Comparison of ENCODE assay signal across 8 mouse cellular contexts in the genomic region with DNA sequence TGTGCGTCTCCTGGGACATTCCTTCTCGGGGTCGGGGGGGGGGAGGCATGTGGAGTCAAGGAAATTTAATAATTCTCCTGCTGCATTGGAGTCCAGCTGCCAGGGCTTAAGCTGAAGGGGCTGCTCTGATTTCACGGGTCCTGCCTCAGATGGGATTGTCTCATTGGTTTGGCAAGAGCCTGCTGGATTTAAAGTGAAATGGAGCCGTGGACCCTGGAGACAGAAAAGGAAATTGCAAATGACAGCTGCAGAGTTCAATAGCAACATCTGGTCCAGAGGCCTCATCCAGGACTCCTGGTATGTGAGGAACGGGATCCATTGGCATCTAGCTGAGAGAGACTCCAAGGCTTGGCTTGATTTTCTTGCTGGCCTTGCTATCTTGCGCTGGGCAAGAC.
DNase-seq lines count a peak whose midpoint lies in the region; ATAC-seq and TF ChIP-seq lines count a peak whose summit lies in the region.

No protein-coding gene starts in this region.

- no peak overlapping the region for H3ac ChIP-seq in myocyte (ENCODE audit: control insufficient read depth, insufficient read length)

- no peak overlapping the region for H3K4me3 ChIP-seq in kidney, adult 2 months (ENCODE audit: insufficient read depth, low read depth, low read length)
- H3K4me3 ChIP-seq in hindbrain, embryonic 15.5 days: no peak overlapping the region
- H3K4me3 ChIP-seq in myocyte: no peak overlapping the region

- H3K4me1 ChIP-seq in kidney, adult 2 months (ENCODE audit: control insufficient read depth, insufficient read depth, low read length): peaks cover 3% of the 10 kb centered on the region; the same call in 1 of the 2 replicates
- H3K4me1 ChIP-seq in hindbrain, embryonic 15.5 days (replicated peaks): peaks cover 24% of the 10 kb centered on the region

- H3K27ac ChIP-seq in kidney, adult 2 months (ENCODE audit: insufficient read depth, low read depth, low read length): peak overlapping the region; percentile 31; the same call in 1 of the 2 replicates
- H3K27ac ChIP-seq in hindbrain, embryonic 15.5 days (replicated peaks): peak overlapping the region; percentile 5; the same call in 1 of the 2 replicates

- no peaks in the 10 kb centered on the region for H3K9me3 ChIP-seq in hindbrain, embryonic 15.5 days

- no peaks in the 10 kb centered on the region for H3K79me2 ChIP-seq in myocyte (ENCODE audit: control insufficient read depth, insufficient read depth)

- no peak for TF ChIP-seq CTCF in kidney, adult 2 months (conservative IDR thresholded peaks at IDR 0.05; ENCODE audit: insufficient read depth, insufficient read length, low read depth, low read length)

- no peaks in the 10 kb centered on the region for H3K36me3 ChIP-seq in kidney, adult 2 months (ENCODE audit: control insufficient read depth, insufficient read depth, low read length)
- H3K36me3 ChIP-seq in hindbrain, embryonic 15.5 days: no peaks in the 10 kb centered on the region
- no peaks in the 10 kb centered on the region for H3K36me3 ChIP-seq in myocyte (ENCODE audit: control insufficient read depth, insufficient read depth)

- H3K9ac ChIP-seq in hindbrain, embryonic 15.5 days: no peak overlapping the region

- ATAC-seq in hindbrain, embryonic 15.5 days (ENCODE audit: low FRiP score, low read depth): peak; percentile 42; the same call in 1 of the 2 replicates

- WGBS in kidney, adult 2 months: 22% methylated on average over 7 of the region's 7 CpGs
- WGBS in hindbrain, embryonic 15.5 days: 29% methylated on average over 7 of the region's 7 CpGs

- no peak for TF ChIP-seq POLR2A in kidney, adult 2 months (IDR thresholded peaks at IDR 0.05; ENCODE audit: low read depth, low read length)
- no peak for TF ChIP-seq POLR2A in myocyte (IDR thresholded peaks at IDR 0.05; ENCODE audit: insufficient read length, low read depth)

- H3K4me2 ChIP-seq in hindbrain, embryonic 15.5 days: 0 out of 2 replicates have a peak overlapping the region, but pooled peaks have one; percentile 19
- peak overlapping the region; percentile 74 for H3K4me2 ChIP-seq in myocyte (ENCODE audit: low read depth)

- H3K27me3 ChIP-seq in kidney, adult 2 months (replicated peaks; ENCODE audit: control insufficient read depth, insufficient read depth, low read length): no peaks in the 10 kb centered on the region
- no peaks in the 10 kb centered on the region for H3K27me3 ChIP-seq in hindbrain, embryonic 15.5 days
- H3K27me3 ChIP-seq in myocyte (ENCODE audit: control insufficient read depth, insufficient read depth, insufficient read length): no peaks in the 10 kb centered on the region

- DNase-seq in kidney, adult 2 months: peak; percentile 13
- DNase-seq in kidney, adult 8-10 months: no peak
- peak; percentile 66 for DNase-seq in gastrocnemius, adult 18-20 months (ENCODE audit: low spot score)
- no peak for DNase-seq in thymus, postnatal 36 days
- DNase-seq in adrenal gland, adult 18-20 months (ENCODE audit: low spot score in 2 of 2): no peak
- DNase-seq in testis, postnatal 14 days (ENCODE audit: low spot score): no peak

TF ChIP-seq in myocyte, 11 proteins besides CTCF, POLR2A, EP300 and RAD21:
- TF ChIP-seq E2F4 (IDR thresholded peaks at IDR 0.05; ENCODE audit: insufficient read depth): no peak
- TF ChIP-seq TCF12 (IDR thresholded peaks at IDR 0.05; ENCODE audit: insufficient read depth, poor library complexity, severe bottlenecking): peak; percentile 72
- peak; percentile 83 for TF ChIP-seq SRF (IDR thresholded peaks at IDR 0.05; ENCODE audit: control insufficient read depth, insufficient read length, low read depth)
- peak; percentile 80 to 98 (median 92) for TF ChIP-seq MYOD1 (IDR thresholded peaks at IDR 0.05; ENCODE audit: control insufficient read depth in 1 of 3, insufficient read length in 2 of 3, low read depth in 2 of 3)
- TF ChIP-seq TCF3 (IDR thresholded peaks at IDR 0.05; ENCODE audit: insufficient read length, low read depth): peak; percentile 5
- peak; percentile 26 to 79 (median 60) for TF ChIP-seq MYOG (IDR thresholded peaks at IDR 0.05; ENCODE audit: control insufficient read depth in 1 of 3, insufficient read depth in 1 of 3, insufficient read length in 2 of 3, low read depth in 2 of 3)
TF ChIP-seq in myocyte: peak in this region for 5.

Comparison
In these comparisons a context has a peak if more than half of its experiments do, and no peak if none do; other contexts are left out.
1. DNase-seq: peak in kidney, adult 2 months (single experiment) and gastrocnemius, adult 18-20 months (single experiment); none in kidney, adult 8-10 months (0 of 2), thymus, postnatal 36 days (0 of 2), adrenal gland, adult 18-20 months (0 of 2) and testis, postnatal 14 days (single experiment).